Mouse (Mus musculus) testis, adult 2 months (tissue): Measurements from ENCODE around the gene Brms1. TPM values are rescaled to one million over a fixed set of nuclear protein-coding genes. Genes with fewer than 3 reads are reported as not detected.
A peak's percentile ranks its signal among the peaks of the same experiment; 100 is the strongest.

Experiments used
- H3K27ac ChIP-seq: fragments of 200-500 bp; 2 replicates; pipeline ENCODE4 v1.5.1; 2012; ENCODE audit warnings: low read depth, low read length; ENCODE audit not compliant: control insufficient read depth, insufficient read depth
- H3K27me3 ChIP-seq: fragments of 200-500 bp; 2 replicates; pipeline ENCODE4 v1.6.1; 2012; ENCODE audit warnings: mild to moderate bottlenecking, low read length, moderate library complexity; ENCODE audit not compliant: control insufficient read depth, insufficient read depth
- H3K36me3 ChIP-seq: fragments of 200-500 bp; 2 replicates; pipeline ENCODE4 v1.6.1; 2012; ENCODE audit warnings: mild to moderate bottlenecking, low read length; ENCODE audit not compliant: control insufficient read depth, insufficient read depth
- H3K4me1 ChIP-seq: fragments of 200-500 bp; 2 replicates; pipeline ENCODE4 v1.6.1; 2012; ENCODE audit warnings: low read length; ENCODE audit not compliant: control insufficient read depth, insufficient read depth
- H3K4me3 ChIP-seq: fragments of 200-500 bp; 2 replicates; pipeline ENCODE4 v1.5.1; 2012; ENCODE audit warnings: low read depth, mild to moderate bottlenecking, low read length, moderate library complexity, mixed read lengths; ENCODE audit not compliant: control insufficient read depth
- CTCF ChIP-seq: fragments of 200-500 bp; IDR thresholded peaks from 2 replicates; pipeline ENCODE4 v1.5.1; 2012; ENCODE audit warnings: low read depth, mild to moderate bottlenecking, inconsistent platforms, low read length, moderate library complexity; ENCODE audit not compliant: control insufficient read depth, insufficient read depth, insufficient replicate concordance
- POLR2A ChIP-seq: fragments of 200-500 bp; IDR thresholded peaks from 2 replicates; pipeline ENCODE4 v1.6.1; 2012; ENCODE audit warnings: low read depth, mild to moderate bottlenecking, inconsistent platforms, low read length, moderate library complexity; ENCODE audit not compliant: control insufficient read depth
- polyA plus RNA-seq: library from polyadenylated mRNA; depleted of rRNA; stranded (reverse); fragments of >200 nt; gene quantifications from 2 replicates; pipeline ENCODE4 v1.2.3, GENCODE M21; 2012

Gene Brms1
- polyA plus RNA-seq, 1 experiment, result 216 TPM

- no peak overlapping the region for H3K27ac ChIP-seq
- H3K36me3 ChIP-seq, result no peaks in the 10 kb centered on the region; the same call in 1 of the 2 replicates
- peaks cover 6% of the 10 kb centered on the region for H3K4me1 ChIP-seq
- H3K4me3 ChIP-seq, result peak overlapping the region; percentile 56
- no peak for TF ChIP-seq POLR2A
- no peak for TF ChIP-seq CTCF
- no peaks in the 10 kb centered on the region for H3K27me3 ChIP-seq
Observed at GRCm38 (mm10) chr19:5051031-5051430, 9.9 kb downstream of the Brms1 start.

DNA sequence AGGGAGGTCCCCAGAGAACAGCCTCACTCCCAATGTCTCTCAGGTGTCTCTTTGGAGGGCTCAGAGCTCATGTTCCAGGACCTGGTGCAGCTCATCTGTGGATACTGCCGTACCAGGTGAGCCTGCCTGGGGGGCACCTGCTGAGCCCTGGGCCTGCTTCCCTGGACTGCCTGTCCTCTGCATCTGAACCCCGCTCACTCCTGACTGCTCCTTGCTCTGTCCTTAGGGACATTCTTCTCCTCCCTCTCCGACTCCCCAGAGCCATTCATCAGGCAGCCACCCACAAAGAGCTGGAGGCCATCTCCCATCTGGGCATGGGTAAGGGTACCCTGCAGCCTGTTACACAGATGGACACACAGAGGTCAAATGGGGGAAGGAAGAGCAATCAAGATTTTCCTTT, 10.4 kb downstream of the Brms1 start:
- H3K27me3 ChIP-seq, result no peaks in the 10 kb centered on the region
- H3K4me1 ChIP-seq, result peaks cover 6% of the 10 kb centered on the region
- no peak overlapping the region for H3K27ac ChIP-seq

GRCm38 (mm10) chr19:5052166-5052822, 11.1 kb downstream of the Brms1 start:
- H3K27me3 ChIP-seq, result no peaks in the 10 kb centered on the region
- H3K36me3 ChIP-seq, result no peaks in the 10 kb centered on the region
- H3K4me1 ChIP-seq, result peaks cover 6% of the 10 kb centered on the region
- no peak overlapping the region for H3K27ac ChIP-seq
- TF ChIP-seq POLR2A (no peak), CTCF (no peak)
- H3K4me3 ChIP-seq, result peak overlapping the region; percentile 54

More for the DNA sequence above, 10.4 kb downstream of the Brms1 start:
- peak overlapping the region; percentile 56 for H3K4me3 ChIP-seq
- TF ChIP-seq CTCF (no peak), POLR2A (no peak)
- H3K36me3 ChIP-seq, result no peaks in the 10 kb centered on the region; the same call in 1 of the 2 replicates

DNA sequence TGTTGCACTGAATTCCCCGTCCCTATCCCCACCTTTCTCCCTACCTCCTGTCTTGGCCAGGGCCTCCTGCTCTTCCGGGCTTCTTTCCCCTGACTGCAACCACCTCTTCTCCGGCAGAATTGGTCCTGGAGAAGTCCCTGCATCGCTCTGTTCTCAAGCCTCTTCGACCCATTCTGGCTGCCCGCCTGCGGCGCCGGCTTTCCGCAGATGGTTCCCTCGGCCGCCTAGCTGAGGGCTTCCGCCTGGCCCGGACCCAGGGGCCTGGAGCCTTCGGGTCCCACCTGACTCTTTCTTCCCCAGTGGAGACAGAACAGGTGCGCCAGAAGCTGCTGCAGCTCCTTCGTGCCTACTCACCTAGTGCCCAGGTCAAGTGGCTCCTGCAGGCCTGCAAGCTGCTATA, 11.7 kb downstream of the Brms1 start:
- no peaks in the 10 kb centered on the region for H3K36me3 ChIP-seq
- peaks cover 6% of the 10 kb centered on the region for H3K4me1 ChIP-seq
- H3K27me3 ChIP-seq, result no peaks in the 10 kb centered on the region
- H3K4me3 ChIP-seq, result peak overlapping the region; percentile 54
- H3K27ac ChIP-seq, result no peak overlapping the region
- no peak for TF ChIP-seq POLR2A
- no peak for TF ChIP-seq CTCF

- Histone ChIP-seq H3K27ac (no peak overlapping the region), H3K4me3 (no peak overlapping the region), H3K36me3 (no peaks in the 10 kb centered on the region), H3K4me1 (peaks cover 8% of the 10 kb centered on the region), H3K27me3 (no peaks in the 10 kb centered on the region)
- TF ChIP-seq POLR2A (no peak), CTCF (peak; percentile 53; the same call in 1 of the 2 replicates)
Observed at GRCm38 (mm10) chr19:5053909-5054308, 12.8 kb downstream of the Brms1 start.

DNA sequence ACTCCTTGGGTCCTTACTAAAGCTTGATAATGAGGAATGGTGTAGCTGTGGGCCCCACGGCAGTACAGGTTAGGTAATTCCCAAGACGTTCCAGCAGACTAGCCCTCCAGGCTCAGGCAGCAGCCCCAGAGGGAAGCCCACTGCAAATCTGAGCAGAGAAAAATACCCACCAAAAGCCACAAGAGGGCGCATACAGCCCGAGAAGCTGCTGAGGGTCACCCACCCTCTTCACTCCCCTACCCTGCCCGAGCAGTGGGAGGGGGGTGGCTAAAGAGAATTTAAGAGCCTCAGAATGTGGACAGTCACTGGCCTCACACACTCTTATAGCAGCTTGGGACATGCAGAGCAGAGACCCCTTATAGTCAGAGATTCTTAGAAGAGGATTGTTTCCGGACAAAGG, 15.1 kb downstream of the Brms1 start:
- H3K4me1 ChIP-seq, result peaks cover 8% of the 10 kb centered on the region
- H3K27me3 ChIP-seq, result no peaks in the 10 kb centered on the region
- H3K27ac ChIP-seq, result no peak overlapping the region
- no peaks in the 10 kb centered on the region for H3K36me3 ChIP-seq
- TF ChIP-seq CTCF, result peak; percentile 22; the same call in 1 of the 2 replicates
- no peak for TF ChIP-seq POLR2A
- H3K4me3 ChIP-seq, result no peak overlapping the region

GRCm38 (mm10) chr19:5057876-5058775, 17.0 kb downstream of the Brms1 start:
- TF ChIP-seq CTCF (no peak), POLR2A (no peak)
- H3K4me1 ChIP-seq, result peaks cover 3% of the 10 kb centered on the region; the same call in 1 of the 2 replicates
- no peaks in the 10 kb centered on the region for H3K27me3 ChIP-seq
- H3K36me3 ChIP-seq, result no peaks in the 10 kb centered on the region
- H3K27ac ChIP-seq, result no peak overlapping the region
- no peak overlapping the region for H3K4me3 ChIP-seq
